Mouse (Mus musculus): ENCODE measurements around the gene Drd5.

The Drd5 gene

DNA sequence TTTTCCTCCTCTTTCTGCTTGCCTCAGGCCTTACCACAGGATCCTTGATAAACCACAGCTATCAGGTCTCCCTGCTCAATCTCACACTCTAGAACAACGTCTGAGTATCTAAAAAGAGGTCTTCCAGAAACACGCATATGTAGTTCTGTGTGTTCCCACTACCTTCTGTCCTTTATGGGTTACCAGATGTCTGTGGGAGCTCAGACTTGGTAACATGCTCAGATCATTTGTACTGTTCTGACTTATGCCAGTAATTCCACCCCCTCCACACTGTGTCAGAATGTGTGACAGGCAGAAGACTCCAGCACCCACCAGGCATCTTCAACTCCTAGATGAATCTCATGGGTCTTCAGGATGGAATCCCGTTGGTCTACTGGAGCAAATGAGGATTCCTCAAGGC is 37.8 kb downstream of the Drd5 start:
- no peak for DNase-seq

DNA sequence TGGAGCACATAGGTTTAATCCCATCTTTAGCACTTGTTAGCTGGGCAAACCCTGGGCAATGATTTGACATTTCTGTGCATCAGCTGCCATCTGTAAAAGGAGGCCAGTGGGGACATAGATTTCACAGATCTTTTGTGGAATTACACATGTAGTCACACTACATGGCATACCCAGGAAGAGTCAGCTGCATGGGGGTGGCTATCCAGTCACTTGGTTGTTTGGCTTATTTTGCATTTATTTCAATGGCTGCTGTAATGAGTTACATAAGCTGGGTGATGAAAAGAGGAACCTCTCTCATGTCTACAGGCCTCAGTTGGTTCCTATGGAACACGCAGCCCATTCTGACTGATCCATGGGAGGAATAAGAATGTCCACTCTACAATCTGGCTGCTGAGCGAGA is 40.5 kb downstream of the Drd5 start:
- no peak for DNase-seq

DNA sequence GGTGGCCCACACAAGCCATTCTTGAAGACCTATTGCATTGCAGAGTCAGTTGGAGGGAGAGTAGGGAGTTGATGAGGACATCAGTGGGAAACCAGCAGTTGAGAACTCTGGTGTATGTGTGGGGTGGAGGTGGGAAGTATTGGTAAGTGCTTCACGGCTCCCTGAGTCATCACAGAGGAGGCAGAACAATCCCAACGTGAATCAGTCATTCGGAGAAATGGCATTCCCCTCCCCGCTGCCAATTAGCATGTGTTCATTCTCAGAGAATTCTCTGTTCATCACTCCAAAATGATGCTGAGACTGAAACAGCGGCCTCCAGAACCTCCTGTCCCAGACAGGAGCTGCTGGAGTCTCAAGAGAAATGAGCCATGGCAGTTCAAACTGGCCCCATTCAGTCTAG is 45.2 kb downstream of the Drd5 start:
- no peak for DNase-seq

DNA sequence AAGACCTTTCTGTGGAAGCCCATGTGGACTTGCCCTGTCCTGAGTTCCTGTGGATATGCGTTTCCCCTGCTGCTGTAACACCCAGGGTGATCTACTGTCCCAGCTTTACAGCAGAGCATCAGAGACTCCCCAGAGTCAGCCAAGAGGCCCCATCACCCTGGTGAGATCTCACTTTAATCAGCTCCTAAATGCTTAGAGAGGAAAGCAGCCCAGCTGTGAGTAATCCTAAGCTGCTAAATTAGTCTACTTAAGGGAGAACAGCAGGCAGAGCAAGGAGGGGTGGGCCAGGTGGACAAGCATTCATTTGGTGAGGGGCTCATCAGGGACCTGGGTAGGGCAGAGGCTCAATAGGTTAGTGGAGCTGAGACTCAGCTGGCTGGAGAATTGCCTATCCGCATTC is 46.4 kb downstream of the Drd5 start:
- DNase-seq = no peak

DNA sequence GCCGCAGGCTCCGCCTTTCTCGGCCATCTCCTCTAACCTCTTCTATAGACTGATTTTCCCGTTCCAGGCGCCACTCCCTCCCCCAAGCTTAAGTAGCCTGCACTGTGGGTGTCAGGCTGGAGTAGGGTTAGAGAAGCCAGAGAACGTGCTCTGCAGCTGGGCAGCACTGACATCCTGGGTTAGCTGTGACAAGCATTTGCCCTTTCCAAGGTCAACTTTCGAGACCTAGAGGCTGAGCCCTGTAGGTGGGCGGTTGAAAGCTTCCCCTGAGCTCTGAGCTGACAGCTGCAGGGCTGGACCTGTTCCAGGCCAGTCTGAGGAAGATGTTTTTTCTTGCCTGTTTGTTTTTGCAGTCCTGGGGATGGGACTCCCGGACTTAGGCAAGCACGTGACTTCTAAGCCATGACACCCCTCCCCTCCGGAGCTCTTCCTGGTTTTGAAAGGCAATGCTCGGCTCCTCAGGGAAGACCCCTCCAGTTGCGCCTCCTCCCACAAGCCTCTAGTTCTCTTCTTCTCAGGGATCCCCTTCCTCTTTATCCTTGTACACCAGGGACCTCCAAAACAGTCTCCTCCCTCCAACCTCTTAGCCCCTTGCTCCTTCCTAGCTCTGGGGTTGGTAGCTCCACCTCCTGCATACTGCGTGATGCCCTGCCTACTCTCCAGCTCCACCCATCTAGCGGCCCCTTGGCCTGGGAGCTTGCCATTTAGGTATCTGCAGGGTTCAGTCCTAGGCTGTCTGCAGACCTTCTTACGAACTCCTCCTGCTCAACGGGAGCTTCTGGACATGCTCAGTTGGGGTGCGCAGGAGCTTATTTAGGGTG is 47.7 kb downstream of the Drd5 start:
- DNase-seq = no peak

DNA sequence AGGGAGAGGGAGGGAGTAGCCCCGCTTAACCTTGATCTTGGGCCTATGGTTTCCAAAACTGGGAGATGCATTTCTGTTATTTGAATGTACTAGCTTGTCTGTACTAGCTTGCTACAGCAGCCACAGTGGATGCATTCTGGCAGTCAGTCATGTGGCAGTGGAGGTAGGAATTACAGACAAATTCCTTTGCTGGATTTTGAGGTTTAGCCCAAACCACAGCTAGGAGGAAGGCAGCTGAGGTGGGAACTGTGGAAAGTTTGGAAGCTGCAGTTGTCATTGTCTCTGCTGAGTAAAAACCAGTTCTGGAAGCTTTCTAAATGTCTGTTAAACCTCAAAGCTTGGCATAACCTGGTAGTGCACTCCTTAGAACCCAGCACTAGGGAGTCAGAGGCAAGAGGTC is 52.1 kb downstream of the Drd5 start:
- DNase-seq = no peak
